Mouse (Mus musculus) forebrain, embryonic 15.5 days (tissue): ENCODE measurements around the gene Prdm2. TPM values are rescaled to one million over a fixed set of nuclear protein-coding genes. Genes with fewer than 3 reads are reported as not detected.

Experiments used
- ATAC-seq: fragments of 200-750 bp; cut with Nextera tagmentation; replicated peaks from 2 replicates; pipeline ENCODE4 v1.8.0; 2017; ENCODE audit warnings: mild to moderate bottlenecking, moderate TSS enrichment, moderate library complexity
- H3K27ac ChIP-seq: fragments of 300-500 bp; sonication (generic); replicated peaks from 2 replicates; pipeline ENCODE4 v1.5.1; 2015; ENCODE audit warnings: mild to moderate bottlenecking, inconsistent platforms
- H3K27me3 ChIP-seq: fragments of 300-500 bp; sonication (generic); 2 replicates; pipeline ENCODE4 v1.6.1; 2015; ENCODE audit warnings: inconsistent platforms
- H3K36me3 ChIP-seq: fragments of 300-500 bp; sonication (generic); 2 replicates; pipeline ENCODE4 v1.6.1; 2015; ENCODE audit warnings: mild to moderate bottlenecking, inconsistent platforms
- H3K4me1 ChIP-seq: fragments of 300-500 bp; sonication (generic); 2 replicates; pipeline ENCODE4 v1.6.1; 2015; ENCODE audit warnings: inconsistent platforms
- H3K4me2 ChIP-seq: fragments of 300-500 bp; sonication (generic); replicated peaks from 2 replicates; pipeline ENCODE4 v1.6.1; 2015; ENCODE audit warnings: mild to moderate bottlenecking, inconsistent platforms
- H3K4me3 ChIP-seq: fragments of 300-500 bp; sonication (generic); 2 replicates; pipeline ENCODE4 v1.5.1; 2015; ENCODE audit warnings: mild to moderate bottlenecking, inconsistent platforms
- H3K9ac ChIP-seq: fragments of 300-500 bp; sonication (generic); replicated peaks from 2 replicates; pipeline ENCODE4 v1.6.1; 2015; ENCODE audit warnings: mild to moderate bottlenecking, inconsistent platforms
- H3K9me3 ChIP-seq: fragments of 300-500 bp; sonication (generic); 2 replicates; pipeline ENCODE4 v1.6.1; 2016; ENCODE audit warnings: inconsistent platforms
- WGBS: fragments of 180-500 bp; shearing (Covaris S2); methylation state at CpG from one replicate; pipeline ENCODE4 v1.1.7; 2015; ENCODE audit warnings: mixed read lengths; 5-methylcytosine and 5-hydroxymethylcytosine counted together
- polyA plus RNA-seq: library from polyadenylated mRNA; unstranded; fragments of >200 nt; fragmentation: Nextera tagmentation; extraction: Ambion mirVana; gene quantifications from 2 replicates; pipeline ENCODE4 v1.2.1, GENCODE M21; 2015

Prdm2 gene
- polyA plus RNA-seq, 1 experiment from 2014 or later = 16.9 TPM

DNA sequence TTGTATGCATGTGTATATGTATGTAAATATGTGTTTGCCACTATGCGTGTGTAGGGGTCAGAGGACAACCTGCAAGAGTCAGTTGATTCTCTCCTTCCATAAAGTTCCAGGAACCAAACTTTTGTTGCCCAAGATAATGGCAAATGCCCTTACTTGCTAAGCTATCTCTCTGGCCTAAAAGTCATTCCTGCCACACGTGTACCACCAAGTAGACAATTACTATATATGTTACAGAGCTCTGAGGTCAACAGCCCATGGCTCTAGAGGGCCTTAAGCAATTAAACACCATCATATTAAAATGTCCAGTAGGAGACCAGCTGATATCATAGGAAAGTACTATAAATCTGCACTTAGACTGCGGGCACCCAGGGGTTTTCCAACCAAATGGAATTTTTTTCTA lies 10.1 kb downstream of the Prdm2 start:
- H3K4me3 ChIP-seq = no peak overlapping the region
- 81% methylated on average over 3 of the region's 3 CpGs for whole genome bisulfite sequencing
- no peaks in the 10 kb centered on the region for H3K36me3 ChIP-seq
- H3K9me3 ChIP-seq = no peaks in the 10 kb centered on the region
- H3K27ac ChIP-seq = no peak overlapping the region
- H3K9ac ChIP-seq = no peak overlapping the region
- no peak for ATAC-seq
- no peak overlapping the region for H3K4me2 ChIP-seq
- H3K4me1 ChIP-seq = no peaks in the 10 kb centered on the region
- no peaks in the 10 kb centered on the region for H3K27me3 ChIP-seq

DNA sequence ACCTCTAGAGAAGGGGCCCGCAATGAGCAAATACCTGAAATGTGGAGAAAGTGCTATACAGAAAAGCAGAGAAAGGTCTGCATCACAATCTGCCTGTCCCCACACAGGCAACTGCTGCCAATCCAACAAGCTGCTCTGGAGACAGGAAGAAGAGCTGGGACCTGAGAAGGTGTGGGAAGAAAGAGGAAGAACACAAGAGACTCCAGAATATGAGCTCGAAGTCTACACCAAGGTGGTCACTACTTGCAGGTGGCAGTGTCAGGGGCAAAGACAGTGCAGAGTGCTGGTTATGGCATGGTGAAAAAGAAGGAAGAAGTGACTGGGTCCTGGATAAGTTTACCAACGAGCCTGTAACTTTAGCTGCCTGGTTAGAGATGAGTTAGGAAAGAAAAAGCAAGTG lies 14.4 kb downstream of the Prdm2 start:
- no peak overlapping the region for H3K4me2 ChIP-seq
- no peak overlapping the region for H3K27ac ChIP-seq
- no peaks in the 10 kb centered on the region for H3K4me1 ChIP-seq
- no peaks in the 10 kb centered on the region for H3K9me3 ChIP-seq
- no peaks in the 10 kb centered on the region for H3K36me3 ChIP-seq
- no peaks in the 10 kb centered on the region for H3K27me3 ChIP-seq
- no peak overlapping the region for H3K4me3 ChIP-seq
- no peak for ATAC-seq
- H3K9ac ChIP-seq = no peak overlapping the region
- WGBS = 88% methylated on average over 3 of the region's 3 CpGs

DNA sequence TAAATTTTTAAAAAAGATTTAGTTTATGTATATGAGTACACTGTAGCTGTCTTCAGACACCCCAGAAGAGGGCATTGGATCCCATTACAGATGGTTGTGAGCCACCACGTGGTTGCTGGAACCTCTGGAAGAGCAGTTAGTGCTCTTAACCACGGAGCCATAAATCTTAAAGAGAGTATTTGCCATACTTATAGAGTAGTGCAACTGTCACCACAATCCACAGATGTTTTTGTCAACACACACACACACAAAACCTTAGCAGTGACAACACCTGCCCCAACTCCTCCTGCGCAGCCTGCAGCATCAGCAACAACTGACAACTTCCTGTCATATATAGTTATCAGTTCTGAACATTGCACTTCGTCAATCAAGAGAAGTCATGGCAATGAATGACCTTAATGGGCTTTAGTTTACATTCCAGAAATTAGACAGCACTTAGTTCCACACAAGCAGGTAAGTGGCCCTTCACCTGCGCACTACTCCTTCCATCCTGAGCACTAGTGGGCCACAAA lies 14.9 kb downstream of the Prdm2 start:
- H3K27me3 ChIP-seq = no peaks in the 10 kb centered on the region

DNA sequence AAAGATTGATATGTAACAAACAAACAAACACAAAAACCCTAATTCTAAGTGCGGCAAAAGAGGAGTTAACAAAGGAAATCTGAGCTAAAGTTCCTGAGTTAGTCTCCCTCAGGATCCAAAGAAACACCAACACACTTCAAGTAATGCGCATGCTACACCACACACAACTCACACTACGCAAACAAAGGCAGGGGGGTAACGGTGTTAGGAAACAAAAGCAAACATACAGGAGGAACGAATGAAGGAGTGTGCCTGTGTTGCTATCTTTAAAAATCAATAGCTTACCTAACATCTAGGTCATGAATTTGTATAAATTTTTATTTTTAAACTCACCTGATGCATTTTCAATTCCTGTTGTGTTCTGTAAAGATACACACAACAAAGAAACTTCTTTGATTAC lies 18.5 kb downstream of the Prdm2 start:
- H3K4me2 ChIP-seq = no peak overlapping the region
- H3K36me3 ChIP-seq = no peaks in the 10 kb centered on the region
- H3K27ac ChIP-seq = no peak overlapping the region
- no peaks in the 10 kb centered on the region for H3K4me1 ChIP-seq
- H3K4me3 ChIP-seq = no peak overlapping the region
- WGBS = 71% methylated on average over 5 of the region's 5 CpGs
- ATAC-seq = no peak
- no peak overlapping the region for H3K9ac ChIP-seq
- H3K27me3 ChIP-seq = no peaks in the 10 kb centered on the region
- H3K9me3 ChIP-seq = no peaks in the 10 kb centered on the region

More for the DNA sequence above, 14.9 kb downstream of the Prdm2 start:
- Histone ChIP-seq H3K9ac (no peak overlapping the region), H3K9me3 (no peaks in the 10 kb centered on the region), H3K4me1 (no peaks in the 10 kb centered on the region), H3K4me2 (no peak overlapping the region), H3K27ac (no peak overlapping the region), H3K4me3 (no peak overlapping the region), H3K36me3 (no peaks in the 10 kb centered on the region)
- no peak for ATAC-seq
- 92% methylated on average over 5 of the region's 5 CpGs for WGBS

DNA sequence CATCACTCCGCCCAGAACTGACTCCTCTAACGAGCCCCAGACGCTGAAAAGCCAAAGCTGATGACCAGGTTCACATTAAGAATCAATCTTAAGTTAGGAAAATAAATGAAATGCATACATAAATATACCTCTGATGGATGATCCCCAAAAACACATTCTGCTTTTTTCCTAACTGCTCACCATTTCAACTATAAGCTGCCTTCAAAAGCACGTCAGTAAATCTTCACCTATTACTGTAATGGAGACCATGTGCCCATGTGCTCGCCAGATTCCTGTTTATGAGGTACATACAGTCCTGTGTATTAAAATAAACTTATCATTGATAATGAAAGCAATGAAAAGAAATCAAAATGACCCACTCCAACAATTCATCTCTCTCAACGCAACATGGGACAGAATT lies 19.6 kb downstream of the Prdm2 start:
- no peak for ATAC-seq

DNA sequence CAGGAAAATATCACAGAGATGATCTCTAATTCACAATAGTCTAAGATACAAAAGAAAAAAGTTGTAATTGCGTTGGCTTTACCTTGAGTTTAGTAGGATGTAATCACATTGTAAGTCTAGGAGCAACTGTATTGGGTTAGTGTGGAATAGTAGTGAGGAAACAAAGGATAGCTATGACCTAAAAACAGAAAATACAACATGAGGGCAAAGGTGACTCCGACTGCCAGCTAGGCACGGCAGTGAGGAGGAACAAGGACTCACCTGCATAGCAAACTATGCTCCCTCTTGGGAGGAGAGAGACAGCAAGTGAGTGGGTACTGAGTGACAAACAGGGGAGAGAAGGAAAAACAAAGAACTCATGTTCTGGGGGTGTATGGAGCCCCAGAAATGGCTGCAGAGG lies 21.0 kb downstream of the Prdm2 start:
- WGBS = 84% methylated on average over 3 of the region's 3 CpGs
- no peaks in the 10 kb centered on the region for H3K36me3 ChIP-seq
- ATAC-seq = no peak
- H3K9me3 ChIP-seq = no peaks in the 10 kb centered on the region
- H3K9ac ChIP-seq = no peak overlapping the region
- H3K4me1 ChIP-seq = no peaks in the 10 kb centered on the region
- H3K27ac ChIP-seq = no peak overlapping the region
- no peak overlapping the region for H3K4me3 ChIP-seq
- H3K4me2 ChIP-seq = no peak overlapping the region
- no peaks in the 10 kb centered on the region for H3K27me3 ChIP-seq

More for the DNA sequence above, 19.6 kb downstream of the Prdm2 start:
- H3K9ac ChIP-seq = no peak overlapping the region
- H3K4me2 ChIP-seq = no peak overlapping the region
- H3K27me3 ChIP-seq = no peaks in the 10 kb centered on the region
- 70% methylated on average over 6 of the region's 6 CpGs for WGBS
- no peaks in the 10 kb centered on the region for H3K36me3 ChIP-seq
- H3K9me3 ChIP-seq = no peaks in the 10 kb centered on the region
- no peaks in the 10 kb centered on the region for H3K4me1 ChIP-seq
- H3K27ac ChIP-seq = no peak overlapping the region
- no peak overlapping the region for H3K4me3 ChIP-seq

DNA sequence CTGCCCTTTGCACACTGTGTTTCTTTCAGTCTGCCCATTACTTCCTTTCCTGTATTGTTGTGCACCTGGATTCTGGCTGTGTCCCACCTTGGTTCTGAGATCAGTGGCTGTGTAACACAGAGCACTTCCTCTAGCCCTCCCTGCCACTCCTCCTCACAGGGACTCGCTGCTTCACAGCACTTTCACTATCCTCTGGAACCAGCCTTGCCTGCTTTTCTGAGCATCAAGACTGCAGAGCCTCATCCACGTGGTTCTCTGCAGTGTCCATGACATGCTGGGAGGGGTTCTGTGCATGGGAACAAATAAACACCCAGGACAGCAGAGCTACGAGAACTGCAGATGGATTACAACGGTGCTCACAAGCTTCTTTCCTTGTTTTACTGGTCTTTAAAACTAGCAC lies 22.1 kb downstream of the Prdm2 start:
- Histone ChIP-seq H3K4me3 (no peak overlapping the region), H3K9ac (no peak overlapping the region), H3K4me2 (no peak overlapping the region), H3K36me3 (no peaks in the 10 kb centered on the region; the same call in 1 of the 2 replicates), H3K27me3 (no peaks in the 10 kb centered on the region), H3K9me3 (no peaks in the 10 kb centered on the region), H3K27ac (no peak overlapping the region), H3K4me1 (no peaks in the 10 kb centered on the region)
- ATAC-seq = no peak
- WGBS = 71% methylated on average over 4 of the region's 4 CpGs

DNA sequence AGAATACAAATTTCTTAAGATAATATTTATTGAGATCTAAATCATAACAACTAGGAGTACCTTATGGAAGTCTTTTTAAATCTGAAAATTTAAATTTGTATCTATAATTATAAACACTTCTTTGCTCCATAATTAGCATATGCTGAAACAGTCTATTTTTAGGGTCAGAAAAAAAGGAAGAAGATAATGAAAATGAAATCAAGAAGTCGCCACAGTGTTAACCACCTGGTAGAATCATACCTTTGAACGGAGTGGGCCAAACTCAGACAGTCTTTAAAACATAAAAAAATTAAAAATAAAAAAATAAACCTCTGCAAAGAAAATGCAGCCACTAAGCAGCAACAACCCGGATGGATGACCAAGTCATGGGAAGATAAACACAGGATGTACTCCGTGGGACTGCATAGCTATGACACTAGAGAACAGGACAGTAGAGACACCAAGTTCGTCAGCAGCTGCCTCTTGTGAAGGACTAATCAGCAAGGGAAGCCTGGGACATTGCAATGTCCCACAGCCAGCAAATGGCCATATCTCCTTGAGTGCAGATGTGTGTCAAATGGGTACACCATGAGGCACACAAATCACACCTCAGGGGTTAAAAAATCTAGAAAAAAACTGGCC lies 24.1 kb downstream of the Prdm2 start:
- no peaks in the 10 kb centered on the region for H3K27me3 ChIP-seq
- WGBS = 88% methylated on average over 5 of the region's 5 CpGs
- H3K36me3 ChIP-seq = no peaks in the 10 kb centered on the region; the same call in 1 of the 2 replicates
- H3K27ac ChIP-seq = no peak overlapping the region
- no peak overlapping the region for H3K4me3 ChIP-seq
- no peak overlapping the region for H3K9ac ChIP-seq
- ATAC-seq = no peak
- no peak overlapping the region for H3K4me2 ChIP-seq
- H3K4me1 ChIP-seq = no peaks in the 10 kb centered on the region
- H3K9me3 ChIP-seq = no peaks in the 10 kb centered on the region

DNA sequence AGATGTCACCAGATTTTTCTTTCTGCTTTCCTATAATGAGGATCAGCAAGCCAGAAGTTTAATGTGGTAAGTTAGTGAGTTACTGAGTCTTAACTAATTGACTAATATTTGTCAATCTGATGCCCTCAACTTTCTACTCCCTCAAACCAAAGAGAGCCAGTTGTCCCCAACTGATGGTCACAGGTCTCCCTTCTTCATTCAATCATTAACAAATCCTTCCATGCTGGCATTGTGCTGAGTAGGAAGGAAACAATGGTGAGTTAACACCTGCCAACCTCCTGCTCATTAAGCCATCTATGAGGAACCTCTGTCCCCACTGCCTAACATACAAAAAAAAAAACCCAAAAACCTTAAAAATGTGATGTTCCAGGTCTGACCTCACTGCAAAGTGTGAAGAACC lies 26.7 kb downstream of the Prdm2 start:
- no peak for ATAC-seq
- Histone ChIP-seq H3K4me1 (no peaks in the 10 kb centered on the region), H3K27me3 (no peaks in the 10 kb centered on the region), H3K27ac (no peak overlapping the region), H3K9ac (no peak overlapping the region), H3K9me3 (no peaks in the 10 kb centered on the region), H3K36me3 (no peaks in the 10 kb centered on the region; the same call in 1 of the 2 replicates), H3K4me2 (no peak overlapping the region), H3K4me3 (no peak overlapping the region)

DNA sequence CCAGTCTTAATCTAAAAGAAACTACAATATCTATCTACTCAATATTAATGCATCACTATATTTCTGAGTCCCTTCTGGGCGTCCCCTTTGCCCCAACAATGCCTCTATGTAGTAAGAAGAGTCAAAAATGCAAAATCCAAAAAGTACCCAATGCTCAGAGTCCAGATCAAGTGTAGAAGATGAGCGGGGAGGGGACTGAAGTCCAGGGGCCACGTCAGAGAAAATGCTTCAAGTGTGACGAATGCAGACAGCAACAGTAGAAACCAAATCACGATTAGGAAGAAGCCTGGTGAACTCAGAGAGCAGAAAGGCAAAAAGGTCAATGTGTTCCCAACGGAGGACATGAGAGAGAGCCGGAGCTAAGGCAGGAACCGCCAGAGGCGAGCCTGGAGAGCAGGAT lies 27.3 kb downstream of the Prdm2 start:
- no peak overlapping the region for H3K9ac ChIP-seq
- 91% methylated on average over 9 of the region's 9 CpGs for WGBS
- H3K4me2 ChIP-seq = no peak overlapping the region
- H3K4me1 ChIP-seq = no peaks in the 10 kb centered on the region
- H3K36me3 ChIP-seq = peaks cover under 1% of the 10 kb centered on the region; the same call in 1 of the 2 replicates
- ATAC-seq = no peak
- no peaks in the 10 kb centered on the region for H3K9me3 ChIP-seq
- no peak overlapping the region for H3K27ac ChIP-seq
- no peaks in the 10 kb centered on the region for H3K27me3 ChIP-seq
- no peak overlapping the region for H3K4me3 ChIP-seq

DNA sequence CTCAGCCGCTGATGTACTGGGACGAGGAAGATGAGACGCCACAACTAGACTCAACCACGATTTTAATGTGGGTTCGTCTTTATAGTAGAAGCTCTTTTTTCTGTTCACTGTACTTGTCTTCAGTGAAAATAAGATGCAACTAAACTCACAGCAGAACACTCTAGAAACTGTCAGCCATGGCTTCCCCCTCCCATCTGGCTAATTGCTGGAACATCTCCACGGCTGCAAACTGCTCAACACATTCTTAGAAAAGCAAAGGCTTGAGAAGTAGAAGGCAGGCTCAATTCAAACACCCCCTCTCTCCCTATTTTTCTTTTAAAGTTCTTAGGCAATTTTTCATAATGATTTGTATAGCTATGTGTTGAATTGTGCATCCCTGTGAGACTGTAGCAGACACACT lies 29.7 kb downstream of the Prdm2 start:
- Histone ChIP-seq H3K36me3 (peaks cover 4% of the 10 kb centered on the region; the same call in 1 of the 2 replicates), H3K27me3 (no peaks in the 10 kb centered on the region), H3K9me3 (no peaks in the 10 kb centered on the region), H3K4me3 (no peak overlapping the region), H3K4me1 (no peaks in the 10 kb centered on the region), H3K4me2 (no peak overlapping the region), H3K9ac (no peak overlapping the region), H3K27ac (no peak overlapping the region)
- WGBS = 86% methylated on average over 6 of the region's 6 CpGs
- ATAC-seq = no peak

DNA sequence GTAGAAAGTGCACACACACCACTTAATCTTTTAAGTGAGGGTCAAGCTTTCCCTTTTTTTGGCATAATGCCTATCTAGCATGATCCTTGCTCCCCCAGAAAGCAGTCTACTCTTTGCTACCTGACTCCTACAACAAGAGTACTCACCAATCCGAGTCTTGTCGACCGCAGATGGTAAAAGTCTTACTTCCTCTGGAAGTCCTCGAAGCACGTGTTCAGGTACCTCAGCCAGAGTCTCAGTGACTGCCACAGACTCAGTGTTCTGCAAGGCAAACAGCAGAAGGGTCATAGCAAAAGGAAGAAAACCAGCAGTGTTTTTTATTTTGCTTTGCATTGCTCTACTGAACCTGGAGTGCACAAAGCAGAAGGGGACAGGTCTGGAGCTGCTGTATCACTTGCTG lies 32.1 kb downstream of the Prdm2 start:
- no peak overlapping the region for H3K27ac ChIP-seq
- no peak for ATAC-seq
- H3K4me1 ChIP-seq = no peaks in the 10 kb centered on the region
- no peak overlapping the region for H3K9ac ChIP-seq
- no peaks in the 10 kb centered on the region for H3K27me3 ChIP-seq
- H3K9me3 ChIP-seq = no peaks in the 10 kb centered on the region
- H3K4me3 ChIP-seq = no peak overlapping the region
- WGBS = 91% methylated on average over 5 of the region's 5 CpGs
- H3K4me2 ChIP-seq = no peak overlapping the region
- peaks cover 7% of the 10 kb centered on the region; the same call in 1 of the 2 replicates for H3K36me3 ChIP-seq
